Mouse (Mus musculus): Measurements from ENCODE around the gene Rprd1b. TPM values are rescaled to one million over a fixed set of nuclear protein-coding genes. Genes with fewer than 3 reads are reported as not detected.

Rprd1b gene
- polyA plus RNA-seq, 1 experiment, result 17.0 TPM

- TF ChIP-seq POLR2A (IDR thresholded peaks at IDR 0.05; ENCODE audit: borderline replicate concordance, extremely low read depth, low read depth, low read length) (no peak), CTCF (IDR thresholded peaks at IDR 0.05; ENCODE audit: insufficient read depth, low read length) (no peak)
- WGBS, result 85% methylated on average over 4 of the region's 4 CpGs
- DNase-seq, result no peak
- Histone ChIP-seq H3K4me3 (replicated peaks; ENCODE audit: extremely low read depth, low read depth, low read length) (no peak overlapping the region), H3K4me1 (ENCODE audit: control insufficient read depth, insufficient read depth, low read length) (peaks cover 17% of the 10 kb centered on the region)
Observed at GRCm38 (mm10) chr2:158178139-158178538, 149.8 kb downstream of the Rprd1b start.

GRCm38 (mm10) chr2:158178696-158179369, 150.5 kb downstream of the Rprd1b start:
- 8% methylated on average over 19 of the region's 19 CpGs for WGBS
- TF ChIP-seq POLR2A (IDR thresholded peaks at IDR 0.05; ENCODE audit: borderline replicate concordance, extremely low read depth, low read depth, low read length), result peak; percentile 56; the same call in 1 of the 2 replicates
- no peak for TF ChIP-seq CTCF (IDR thresholded peaks at IDR 0.05; ENCODE audit: insufficient read depth, low read length)
- DNase-seq, result peak; percentile 79
- Histone ChIP-seq H3K4me1 (ENCODE audit: control insufficient read depth, insufficient read depth, low read length) (peaks cover 17% of the 10 kb centered on the region), H3K4me3 (replicated peaks; ENCODE audit: extremely low read depth, low read depth, low read length) (peak overlapping the region; percentile 45)

- Histone ChIP-seq H3K4me1 (ENCODE audit: control insufficient read depth, insufficient read depth, low read length) (peaks cover 17% of the 10 kb centered on the region), H3K4me3 (replicated peaks; ENCODE audit: extremely low read depth, low read depth, low read length) (peak overlapping the region; percentile 45)
- TF ChIP-seq CTCF (IDR thresholded peaks at IDR 0.05; ENCODE audit: insufficient read depth, low read length), result no peak
- no peak for DNase-seq
- WGBS, result 23% methylated on average over 18 of the region's 18 CpGs
Observed at GRCm38 (mm10) chr2:158179370-158180111, 151.2 kb downstream of the Rprd1b start.

GRCm38 (mm10) chr2:158180797-158181196, 152.5 kb downstream of the Rprd1b start:
- Histone ChIP-seq H3K4me1 (ENCODE audit: control insufficient read depth, insufficient read depth, low read length) (peaks cover 11% of the 10 kb centered on the region), H3K4me3 (replicated peaks; ENCODE audit: extremely low read depth, low read depth, low read length) (no peak overlapping the region)
- WGBS, result 46% methylated on average over 9 of the region's 9 CpGs
- TF ChIP-seq POLR2A (IDR thresholded peaks at IDR 0.05; ENCODE audit: borderline replicate concordance, extremely low read depth, low read depth, low read length), result no peak
- peak; percentile 79 for TF ChIP-seq CTCF (IDR thresholded peaks at IDR 0.05; ENCODE audit: insufficient read depth, low read length)
- DNase-seq, result peak; percentile 61

Other genes with a start within 250 kb of the Rprd1b start
- gene Vstm2l, start 113.8 kb upstream of the Rprd1b start, polyA plus RNA-seq (2012; rRNA removed), result not detected in 2 replicates
- 13.7 and 16.8 TPM in 2 replicates for gene Tti1, start 64 bp upstream of the Rprd1b start, polyA plus RNA-seq (2012; rRNA removed)
- gene Tgm2, start 117.9 kb downstream of the Rprd1b start, polyA plus RNA-seq (2012; rRNA removed), result 285 and 297 TPM in 2 replicates
- gene D630003M21Rik, start 200.7 kb downstream of the Rprd1b start, polyA plus RNA-seq (2012; rRNA removed), result 1.9 and 2.0 TPM in 2 replicates
- not detected in 2 replicates for gene Bpi, start 229.6 kb downstream of the Rprd1b start, polyA plus RNA-seq (2012; rRNA removed)

All from lung, adult 2 months (tissue).